Mouse (Mus musculus) G1E (cell line): ENCODE data around the gene Cdc42bpa.

Source experiments
- CTCF ChIP-seq: IDR thresholded peaks from 2 replicates; pipeline ENCODE4 v1.5.1; 2012; ENCODE audit warnings: low read depth, low read length, inconsistent platforms, mixed read lengths
- GATA1 ChIP-seq: IDR thresholded peaks from 2 replicates; pipeline ENCODE4 v1.6.1; 2012; ENCODE audit warnings: borderline replicate concordance, low read length, inconsistent platforms, mixed read lengths

DNA sequence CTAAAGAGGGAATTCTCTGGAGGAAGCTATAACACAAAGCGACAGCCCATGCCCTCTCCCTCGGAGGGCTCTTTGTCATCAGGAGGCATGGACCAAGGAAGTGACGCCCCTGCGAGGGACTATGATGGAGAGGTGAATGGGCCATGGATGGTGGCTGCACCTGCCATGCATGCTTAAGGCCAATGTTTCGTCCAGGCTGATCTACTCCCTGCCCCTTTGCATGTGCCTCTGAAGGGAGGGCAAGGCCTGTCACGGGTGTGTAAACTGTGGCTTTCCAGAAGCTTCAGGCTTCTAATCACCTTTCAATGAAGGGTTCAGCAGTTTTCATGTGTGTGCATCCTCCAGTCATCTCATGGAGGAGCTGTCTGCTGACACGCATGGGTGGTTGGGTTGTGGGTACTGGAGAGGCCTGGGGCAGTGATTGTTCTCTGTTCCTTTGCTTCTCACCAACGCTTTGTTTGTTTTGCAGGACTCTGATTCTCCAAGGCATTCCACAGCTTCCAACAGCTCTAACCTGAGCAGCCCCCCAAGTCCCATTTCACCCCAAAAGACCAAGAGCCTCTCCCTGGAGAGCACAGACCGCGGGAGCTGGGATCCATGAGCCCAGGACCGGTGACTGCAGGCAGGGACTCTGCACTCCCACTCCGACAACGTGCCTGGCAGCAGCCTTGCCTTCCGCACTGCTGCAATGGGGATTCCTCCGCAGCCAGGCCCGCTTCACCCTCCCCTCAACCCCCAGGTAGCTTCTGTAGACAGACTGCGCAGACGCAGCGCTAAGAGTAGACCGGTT lies 201.5 kb downstream of the Cdc42bpa start:
- TF ChIP-seq CTCF (no peak), GATA1 (no peak)
